ENCODE assay signal across 9 mouse cellular contexts in genomic region chr1:36017061-36017461, GRCm38 (mm10). TPM values are rescaled to one million over a fixed set of nuclear protein-coding genes. Genes with fewer than 3 reads are reported as not detected.
DNase-seq lines count a peak whose midpoint lies in the region; ATAC-seq and TF ChIP-seq lines count a peak whose summit lies in the region.
"Had no signal": no experiment of that assay in that cellular context is flagged by ENCODE, and none has a peak within 500 bp of the region (broad histone marks: within the 10 kb centered on the region; RNA-seq: fewer than 3 reads in every experiment).

No protein-coding gene starts in this region.

- no peak for DNase-seq in hindbrain, postnatal 0 days (ENCODE audit: low spot score)
- no peak for DNase-seq in thymus, postnatal 0 days (ENCODE audit: low spot score)
- DNase-seq in left cerebral cortex, postnatal 25 days (ENCODE audit: low spot score in 2 of 2): no peak
- no peak for DNase-seq in adrenal gland, postnatal 4 days (ENCODE audit: low spot score in 2 of 2)
- DNase-seq: thymus, postnatal 14 days had no signal

- H3K9me3 ChIP-seq in hindbrain, embryonic 12.5 days (replicated peaks): peaks cover 3% of the 10 kb centered on the region; the same call in 1 of the 2 replicates
- H3K9me3 ChIP-seq in hindbrain, postnatal 0 days (ENCODE audit: low read length): no peaks in the 10 kb centered on the region
- no peaks in the 10 kb centered on the region for H3K9me3 ChIP-seq in embryonic facial prominence, embryonic 13.5 days
- H3K9me3 ChIP-seq in kidney, embryonic 15.5 days (replicated peaks): no peaks in the 10 kb centered on the region
- no peaks in the 10 kb centered on the region for H3K9me3 ChIP-seq in neural tube, embryonic 13.5 days

- 0 out of 2 replicates have a peak overlapping the region, but pooled peaks have one; percentile 40 for H3K27ac ChIP-seq in hindbrain, embryonic 12.5 days
- no peak overlapping the region for H3K27ac ChIP-seq in hindbrain, postnatal 0 days
- H3K27ac ChIP-seq in embryonic facial prominence, embryonic 13.5 days: peak overlapping the region; percentile 60; the same call in 1 of the 2 replicates
- H3K27ac ChIP-seq in kidney, embryonic 15.5 days: peak overlapping the region; percentile 82
- no peak overlapping the region for H3K27ac ChIP-seq in neural tube, embryonic 13.5 days (replicated peaks)

- WGBS in hindbrain, embryonic 12.5 days: 13% methylated on average over 7 of the region's 7 CpGs
- 16% methylated on average over 7 of the region's 7 CpGs for WGBS in hindbrain, postnatal 0 days
- 4% methylated on average over 7 of the region's 7 CpGs for WGBS in embryonic facial prominence, embryonic 13.5 days
- WGBS in kidney, embryonic 15.5 days: 3% methylated on average over 7 of the region's 7 CpGs
- WGBS in neural tube, embryonic 13.5 days: 10% methylated on average over 7 of the region's 7 CpGs

- no peak overlapping the region for H3K9ac ChIP-seq in hindbrain, embryonic 12.5 days
- no peak overlapping the region for H3K9ac ChIP-seq in hindbrain, postnatal 0 days (replicated peaks; ENCODE audit: low read length)
- H3K9ac ChIP-seq in embryonic facial prominence, embryonic 13.5 days: no peak overlapping the region
- H3K9ac ChIP-seq in kidney, embryonic 15.5 days: no peak overlapping the region
- H3K9ac ChIP-seq in neural tube, embryonic 13.5 days: 0 out of 2 replicates have a peak overlapping the region, but pooled peaks have one; percentile 22

- no peak overlapping the region for H3K4me3 ChIP-seq in hindbrain, embryonic 12.5 days
- H3K4me3 ChIP-seq in hindbrain, postnatal 0 days (ENCODE audit: low read length): no peak overlapping the region
- H3K4me3 ChIP-seq in embryonic facial prominence, embryonic 13.5 days: no peak overlapping the region
- no peak overlapping the region for H3K4me3 ChIP-seq in kidney, embryonic 15.5 days (replicated peaks)
- H3K4me3 ChIP-seq in neural tube, embryonic 13.5 days: no peak overlapping the region

- H3K27me3 ChIP-seq in hindbrain, embryonic 12.5 days: no peaks in the 10 kb centered on the region
- no peaks in the 10 kb centered on the region for H3K27me3 ChIP-seq in hindbrain, postnatal 0 days (ENCODE audit: insufficient read depth, low read length)
- H3K27me3 ChIP-seq in embryonic facial prominence, embryonic 13.5 days: no peaks in the 10 kb centered on the region
- H3K27me3 ChIP-seq in kidney, embryonic 15.5 days: no peaks in the 10 kb centered on the region
- H3K27me3 ChIP-seq in neural tube, embryonic 13.5 days: no peaks in the 10 kb centered on the region

- intact Hi-C loops in left cerebral cortex, postnatal 25 days (cut with DNase I): no loop called here

- H3K4me1 ChIP-seq in hindbrain, embryonic 12.5 days: peaks cover 13% of the 10 kb centered on the region
- no peaks in the 10 kb centered on the region for H3K4me1 ChIP-seq in hindbrain, postnatal 0 days (ENCODE audit: insufficient read depth, low read length)
- peaks cover 41% of the 10 kb centered on the region for H3K4me1 ChIP-seq in embryonic facial prominence, embryonic 13.5 days
- H3K4me1 ChIP-seq in kidney, embryonic 15.5 days: peaks cover 51% of the 10 kb centered on the region
- H3K4me1 ChIP-seq in neural tube, embryonic 13.5 days (replicated peaks): peaks cover 14% of the 10 kb centered on the region

- ATAC-seq in hindbrain, embryonic 12.5 days (ENCODE audit: low FRiP score): peak; percentile 64; the same call in 1 of the 2 replicates
- ATAC-seq in hindbrain, postnatal 0 days: no peak
- ATAC-seq in embryonic facial prominence, embryonic 13.5 days (ENCODE audit: insufficient number of reproducible peaks, insufficient read depth, low FRiP score, low TSS enrichment, low read depth): peak; percentile 57; the same call in 1 of the 2 replicates
- ATAC-seq in kidney, embryonic 15.5 days (replicated peaks; ENCODE audit: low FRiP score): peak; percentile 79
- ATAC-seq in neural tube, embryonic 13.5 days (ENCODE audit: low read depth): peak; percentile 67

- TF ChIP-seq CTCF in hindbrain, postnatal 0 days (IDR thresholded peaks at IDR 0.05; ENCODE audit: low read depth): no peak

- H3K36me3 ChIP-seq in hindbrain, embryonic 12.5 days: no peaks in the 10 kb centered on the region
- H3K36me3 ChIP-seq in hindbrain, postnatal 0 days (ENCODE audit: insufficient read depth, low read length): no peaks in the 10 kb centered on the region
- no peaks in the 10 kb centered on the region for H3K36me3 ChIP-seq in embryonic facial prominence, embryonic 13.5 days
- no peaks in the 10 kb centered on the region for H3K36me3 ChIP-seq in kidney, embryonic 15.5 days
- H3K36me3 ChIP-seq in neural tube, embryonic 13.5 days: no peaks in the 10 kb centered on the region

- H3K4me2 ChIP-seq in hindbrain, embryonic 12.5 days (replicated peaks): no peak overlapping the region
- no peak overlapping the region for H3K4me2 ChIP-seq in hindbrain, postnatal 0 days (ENCODE audit: low read depth, low read length)
- H3K4me2 ChIP-seq in embryonic facial prominence, embryonic 13.5 days: peak overlapping the region; percentile 26
- H3K4me2 ChIP-seq in kidney, embryonic 15.5 days: peak overlapping the region; percentile 36
- no peak overlapping the region for H3K4me2 ChIP-seq in neural tube, embryonic 13.5 days

RNA-seq across cellular contexts. Expression of gene Hs6st1, which starts 51.1 kb away (rescaled TPM):
- polyA plus RNA-seq in hindbrain, embryonic 12.5 days (2016; fragmentation: Nextera tagmentation; extraction: Ambion mirVana): 20.5 and 22.0 TPM in 2 replicates
- total RNA-seq in hindbrain, postnatal 0 days (2014; rRNA removed): 107 and 112 TPM in 2 replicates
- 16.9 and 19.0 TPM in 2 replicates for polyA plus RNA-seq in hindbrain, postnatal 0 days (2015; fragmentation: Nextera tagmentation; extraction: Ambion mirVana)
- polyA plus RNA-seq in embryonic facial prominence, embryonic 13.5 days (2015; fragmentation: Nextera tagmentation; extraction: Ambion mirVana): 5.4 and 6.1 TPM in 2 replicates
- 7.2 and 7.5 TPM in 2 replicates for polyA plus RNA-seq in kidney, embryonic 15.5 days (2015; fragmentation: Nextera tagmentation; extraction: Ambion mirVana)
- 12.0 and 16.9 TPM in 2 replicates for polyA plus RNA-seq in neural tube, embryonic 13.5 days (2015; fragmentation: Nextera tagmentation; extraction: Ambion mirVana)
- polyA plus RNA-seq in thymus, postnatal 0 days (2015; fragmentation: Nextera tagmentation; extraction: Ambion mirVana): 11.5 and 14.5 TPM in 2 replicates
- 10 to 100 TPM; 57.7 to 57.9 TPM for total RNA-seq in left cerebral cortex, postnatal 25 days (2021)
- 10 to 100 TPM; 79.2 to 89.3 TPM for total RNA-seq in adrenal gland, postnatal 4 days (2021)

Comparison
In these comparisons a context has a peak if more than half of its experiments do, and no peak if none do; other contexts are left out.
1. H3K27ac ChIP-seq: peak in hindbrain, embryonic 12.5 days (single experiment), embryonic facial prominence, embryonic 13.5 days (single experiment) and kidney, embryonic 15.5 days (single experiment); none in hindbrain, postnatal 0 days (single experiment) and neural tube, embryonic 13.5 days (single experiment).
2. H3K4me2 ChIP-seq: peak in embryonic facial prominence, embryonic 13.5 days (single experiment) and kidney, embryonic 15.5 days (single experiment); none in hindbrain, embryonic 12.5 days (single experiment), hindbrain, postnatal 0 days (single experiment) and neural tube, embryonic 13.5 days (single experiment).